Mouse (Mus musculus): Measurements from ENCODE around the gene Gm3095. TPM values are rescaled to one million over a fixed set of nuclear protein-coding genes. Genes with fewer than 3 reads are reported as not detected.
"Not testable (repeated sequence)": the region's sequence is repeated elsewhere in the genome, so short reads cannot be mapped to it uniquely, and the experiment has no call there.

The Gm3095 gene
- total RNA-seq (2014; rRNA removed) (not detected in 2 replicates), polyA plus RNA-seq (2012; rRNA removed) (not detected in 2 replicates)

- not testable (repeated sequence) for H3K4me1 ChIP-seq (ENCODE audit: control insufficient read depth, insufficient read depth, low read length); H3K27me3 ChIP-seq (ENCODE audit: control insufficient read depth, insufficient read depth, low read length); DNase-seq (ENCODE audit: extremely low read depth, low read depth, low spot score); H3K4me3 ChIP-seq (ENCODE audit: insufficient read depth, low read depth, low read length); H3K27ac ChIP-seq (replicated peaks; ENCODE audit: insufficient read depth, low read depth, low read length); H3K79me2 ChIP-seq (ENCODE audit: control insufficient read depth, insufficient read depth, low read length); H3K36me3 ChIP-seq (ENCODE audit: control insufficient read depth, insufficient read depth, low read length); H3K9ac ChIP-seq (ENCODE audit: low read depth, low read length)
- no CpG with 5 or more reads among the region's 2 CpGs for WGBS
Observed at GRCm38 (mm10) chr14:3963247-3963646, at the start of gene Gm3095. Gm3095 (plus strand) TSS chr14:3963547.

- not testable (repeated sequence) for H3K79me2 ChIP-seq (ENCODE audit: control insufficient read depth, insufficient read depth, low read length); H3K9ac ChIP-seq (ENCODE audit: low read depth, low read length); H3K36me3 ChIP-seq (ENCODE audit: control insufficient read depth, insufficient read depth, low read length); H3K27me3 ChIP-seq (ENCODE audit: control insufficient read depth, insufficient read depth, low read length); H3K27ac ChIP-seq (replicated peaks; ENCODE audit: insufficient read depth, low read depth, low read length); H3K4me3 ChIP-seq (ENCODE audit: insufficient read depth, low read depth, low read length); H3K4me1 ChIP-seq (ENCODE audit: control insufficient read depth, insufficient read depth, low read length); DNase-seq (ENCODE audit: extremely low read depth, low read depth, low spot score)
- 57% methylated on average over 1 of the region's 2 CpGs for WGBS
Observed at GRCm38 (mm10) chr14:3931456-3931855, 31.9 kb upstream of the Gm3095 start, which contains the start of gene Gm3029. Gm3029 (plus strand) TSS chr14:3931756.

GRCm38 (mm10) chr14:3998094-3998493 is 34.7 kb downstream of the Gm3095 start, which contains the start of gene Gm3099:
Gm3099 (plus strand) TSS chr14:3998394.
- not testable (repeated sequence) for H3K27ac ChIP-seq (replicated peaks; ENCODE audit: insufficient read depth, low read depth, low read length); H3K9ac ChIP-seq (ENCODE audit: low read depth, low read length); DNase-seq (ENCODE audit: extremely low read depth, low read depth, low spot score); H3K4me1 ChIP-seq (ENCODE audit: control insufficient read depth, insufficient read depth, low read length); H3K79me2 ChIP-seq (ENCODE audit: control insufficient read depth, insufficient read depth, low read length); H3K27me3 ChIP-seq (ENCODE audit: control insufficient read depth, insufficient read depth, low read length); H3K36me3 ChIP-seq (ENCODE audit: control insufficient read depth, insufficient read depth, low read length); H3K4me3 ChIP-seq (ENCODE audit: insufficient read depth, low read depth, low read length)
- WGBS: 69% methylated on average over 1 of the region's 3 CpGs

Other genes starting within 250 kb of the Gm3095 start
- not detected in 2 replicates for gene Gm3002, start 153.5 kb upstream of the Gm3095 start, total RNA-seq (2014; rRNA removed)
- not detected in 2 replicates for gene Gm3002, start 153.5 kb upstream of the Gm3095 start, polyA plus RNA-seq (2012; rRNA removed)
- gene Gm3033, start 117.3 kb upstream of the Gm3095 start, total RNA-seq (2014; rRNA removed): not detected in 2 replicates
- not detected in 2 replicates for gene Gm3033, start 117.3 kb upstream of the Gm3095 start, polyA plus RNA-seq (2012; rRNA removed)
- not detected in 2 replicates for gene Gm2916, start 79.4 kb upstream of the Gm3095 start, total RNA-seq (2014; rRNA removed)
- gene Gm2916, start 79.4 kb upstream of the Gm3095 start, polyA plus RNA-seq (2012; rRNA removed): not detected in 2 replicates
- not detected in 2 replicates for gene Gm3029, start 31.8 kb upstream of the Gm3095 start, total RNA-seq (2014; rRNA removed)
- not detected in 2 replicates for gene Gm3029, start 31.8 kb upstream of the Gm3095 start, polyA plus RNA-seq (2012; rRNA removed)
- gene Gm3099, start 34.8 kb downstream of the Gm3095 start, total RNA-seq (2014; rRNA removed): not detected in 2 replicates
- gene Gm3099, start 34.8 kb downstream of the Gm3095 start, polyA plus RNA-seq (2012; rRNA removed): not detected in 2 replicates
- not detected in 2 replicates for gene Gm5796, start 60.4 kb downstream of the Gm3095 start, total RNA-seq (2014; rRNA removed)
- gene Gm5796, start 60.4 kb downstream of the Gm3095 start, polyA plus RNA-seq (2012; rRNA removed): not detected in 2 replicates
- gene Gm3115, start 120.6 kb downstream of the Gm3095 start, total RNA-seq (2014; rRNA removed): not detected in 2 replicates
- not detected in 2 replicates for gene Gm3115, start 120.6 kb downstream of the Gm3095 start, polyA plus RNA-seq (2012; rRNA removed)
- gene Gm8108, start 147.0 kb downstream of the Gm3095 start, total RNA-seq (2014; rRNA removed): not detected in 2 replicates
- not detected in 2 replicates for gene Gm8108, start 147.0 kb downstream of the Gm3095 start, polyA plus RNA-seq (2012; rRNA removed)
- gene Gm3127, start 201.5 kb downstream of the Gm3095 start, total RNA-seq (2014; rRNA removed): not detected in 2 replicates
- not detected in 2 replicates for gene Gm3127, start 201.5 kb downstream of the Gm3095 start, polyA plus RNA-seq (2012; rRNA removed)
- not detected in 2 replicates for gene Gm2974, start 219.0 kb downstream of the Gm3095 start, total RNA-seq (2014; rRNA removed)
- gene Gm2974, start 219.0 kb downstream of the Gm3095 start, polyA plus RNA-seq (2012; rRNA removed): not detected in 2 replicates

Measured in liver, adult 2 months (tissue).